Mouse (Mus musculus) lung, postnatal 14 days (tissue): ENCODE measurements around the gene Aoc3.
"Not testable (repeated sequence)": the region's sequence is repeated elsewhere in the genome, so short reads cannot be mapped to it uniquely, and the experiment has no call there.

Experiments
- DNase-seq: peaks from one replicate; pipeline ENCODE4 v3.0.0; 2021

The Aoc3 gene

DNA sequence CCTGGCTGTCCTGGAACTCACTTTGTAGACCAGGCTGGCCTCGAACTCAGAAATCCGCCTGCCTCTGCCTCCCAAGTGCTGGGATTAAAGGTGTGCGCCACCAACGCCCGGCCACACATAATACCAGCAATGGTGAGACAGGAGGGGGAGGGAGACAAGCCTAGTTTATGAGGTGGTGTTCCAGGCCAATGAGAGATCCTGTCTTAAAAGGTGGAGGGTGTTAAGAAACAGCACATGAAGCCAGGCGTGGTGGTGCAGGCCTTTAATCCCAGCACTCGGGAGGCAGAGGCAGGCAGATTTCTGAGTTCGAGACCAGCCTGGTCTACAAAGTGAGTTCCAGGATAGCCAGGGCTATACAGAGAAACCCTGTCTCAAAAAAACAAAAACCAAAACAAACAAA lies 47.8 kb downstream of the Aoc3 start:
- not testable (repeated sequence) for DNase-seq

DNA sequence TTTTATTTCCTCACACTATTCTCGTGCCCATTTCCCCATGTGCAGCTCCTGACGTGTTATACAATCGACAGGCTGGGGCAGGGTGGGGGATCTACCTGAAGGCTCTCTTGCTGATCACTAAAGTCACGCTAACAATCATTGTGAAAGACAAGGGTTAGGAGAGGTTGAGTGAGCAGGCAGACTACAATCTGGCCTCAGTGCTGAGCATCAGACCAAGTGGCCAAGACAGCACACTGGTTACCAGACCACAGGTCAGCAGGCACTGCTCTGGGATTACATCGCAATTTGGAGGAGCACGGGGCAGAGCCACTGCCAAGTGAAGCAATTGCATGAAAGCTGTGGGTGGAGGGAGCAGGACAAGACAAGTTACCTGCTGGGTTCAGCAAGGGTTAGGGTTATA lies 48.5 kb downstream of the Aoc3 start:
- DNase-seq, result no peak

DNA sequence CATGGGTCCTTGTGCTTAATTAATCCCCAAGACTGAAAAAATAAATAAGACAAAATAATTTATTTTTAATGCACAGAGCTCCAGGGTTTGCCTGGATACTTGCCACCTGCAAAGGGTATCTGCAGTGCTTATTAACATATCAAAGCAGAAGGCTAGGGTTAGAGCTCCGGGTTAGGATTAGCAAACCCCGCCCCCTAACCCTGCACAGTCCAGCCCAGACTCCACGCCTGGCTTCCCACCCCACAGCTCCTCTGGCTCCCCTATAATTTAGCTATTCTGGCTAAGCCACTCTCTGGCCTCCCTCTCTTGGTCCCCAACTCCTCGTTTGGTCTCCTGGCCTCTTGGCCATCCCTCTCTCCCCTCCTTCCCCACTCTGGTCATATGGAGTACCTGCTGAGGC lies 51.4 kb downstream of the Aoc3 start:
- DNase-seq, result no peak
